Mouse (Mus musculus): ENCODE measurements around the gene Morc2a.

DNA sequence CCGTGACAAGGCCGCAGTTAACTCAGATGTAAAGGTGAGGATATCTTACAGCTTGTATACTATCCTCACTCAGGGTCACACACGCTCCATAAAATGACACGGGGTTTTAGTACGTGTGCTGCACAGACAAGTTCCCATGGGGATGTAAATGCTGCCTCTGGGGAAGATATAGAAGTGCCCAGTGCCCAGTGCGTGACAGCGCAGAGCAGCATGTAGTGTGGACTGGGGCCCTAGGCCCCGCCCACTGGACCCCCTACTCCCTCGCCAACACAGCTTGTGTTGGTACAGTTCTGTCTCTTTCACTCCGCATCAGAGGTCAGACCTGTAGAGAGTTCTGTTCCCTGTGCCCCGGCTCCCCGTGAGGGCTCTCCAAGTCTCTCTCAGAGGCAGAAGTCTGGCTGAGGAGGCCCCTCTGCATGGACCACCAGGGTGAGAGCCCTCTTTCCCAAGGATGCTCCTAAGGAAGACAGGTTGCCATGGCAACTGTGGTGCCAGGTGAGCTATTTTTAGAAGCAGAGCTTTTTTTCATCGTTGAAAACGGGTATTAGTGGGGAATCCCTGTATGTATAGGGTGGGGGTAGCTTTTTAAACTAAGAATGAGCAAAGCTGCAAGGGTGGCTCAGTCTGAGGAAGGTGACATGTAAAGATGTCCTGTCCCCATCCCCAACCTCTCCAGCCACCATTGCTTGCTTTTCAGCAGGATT lies 85.1 kb downstream of the Morc2a start:
- TF ChIP-seq TAL1 (IDR thresholded peaks at IDR 0.05; ENCODE audit: low read length) (no peak), GATA1 (IDR thresholded peaks at IDR 0.05; ENCODE audit: low read length) (no peak)

Measured in erythroblast, embryonic 14.5 days (primary cell).